Mouse (Mus musculus): ENCODE results near the gene Ssbp3. TPM values are rescaled to one million over a fixed set of nuclear protein-coding genes. Genes with fewer than 3 reads are reported as not detected.

Ssbp3 gene
- polyA plus RNA-seq, 1 experiment from 2014 or later: 31.5 TPM

DNA sequence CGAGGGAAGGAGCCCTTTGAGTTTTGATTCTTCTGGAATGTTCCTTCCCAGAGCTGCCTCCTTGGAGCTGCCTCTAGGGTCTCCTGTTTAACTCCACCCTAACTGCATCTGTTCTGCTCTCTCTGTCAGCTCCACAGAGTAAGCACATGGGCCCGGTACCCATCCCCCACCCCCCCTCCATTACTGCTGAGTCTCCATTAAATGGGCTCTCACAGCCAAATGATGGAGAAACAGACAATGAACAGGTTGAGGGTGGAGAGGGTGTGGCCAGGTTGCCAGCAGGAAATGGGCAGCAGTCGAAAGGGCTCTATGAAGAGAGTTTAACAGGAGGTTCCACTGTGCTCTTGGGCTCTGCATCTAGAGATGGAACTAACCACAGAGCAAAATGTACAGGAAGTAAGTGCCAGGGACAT lies 41.0 kb upstream of the Ssbp3 start:
- H3K4me2 ChIP-seq (ENCODE audit: low read depth, low read length): no peak overlapping the region
- H3K9ac ChIP-seq (ENCODE audit: low read depth, low read length): no peak overlapping the region
- ATAC-seq (ENCODE audit: low read depth): no peak
- H3K4me1 ChIP-seq (ENCODE audit: control insufficient read depth, low read depth, low read length): peaks cover 20% of the 10 kb centered on the region
- H3K9me3 ChIP-seq (replicated peaks; ENCODE audit: control insufficient read depth, low read length): no peaks in the 10 kb centered on the region
- H3K4me3 ChIP-seq (ENCODE audit: low read depth, low read length): no peak overlapping the region
- no peaks in the 10 kb centered on the region for H3K36me3 ChIP-seq (ENCODE audit: control insufficient read depth, insufficient read depth)
- H3K27ac ChIP-seq (ENCODE audit: low read length): no peak overlapping the region
- no peaks in the 10 kb centered on the region for H3K27me3 ChIP-seq (ENCODE audit: control insufficient read depth, insufficient read depth, low read depth, low read length)
- 25% methylated on average over 3 of the region's 3 CpGs for WGBS (ENCODE audit: insufficient replicate concordance)

DNA sequence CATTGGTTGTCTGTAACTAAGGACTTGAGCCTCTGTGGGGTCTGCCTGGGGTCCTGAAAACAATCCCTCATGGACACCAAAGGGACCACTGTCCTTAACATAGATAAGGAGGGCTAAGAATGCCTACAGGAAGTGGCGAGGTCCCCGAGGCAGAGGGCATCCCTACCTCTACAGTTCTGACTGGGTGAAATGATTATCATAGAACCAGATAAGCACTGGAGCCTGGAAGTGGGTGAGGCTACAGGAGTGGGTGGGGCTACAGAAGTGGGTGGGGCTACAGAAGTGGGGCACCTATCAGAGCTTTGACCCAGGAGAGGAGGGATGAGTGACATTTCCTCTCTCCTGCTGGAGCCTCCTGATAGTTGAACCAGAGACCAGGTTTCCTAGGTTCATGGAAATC lies 39.9 kb upstream of the Ssbp3 start:
- Histone ChIP-seq H3K36me3 (ENCODE audit: control insufficient read depth, insufficient read depth) (no peaks in the 10 kb centered on the region), H3K4me2 (ENCODE audit: low read depth, low read length) (no peak overlapping the region), H3K27me3 (ENCODE audit: control insufficient read depth, insufficient read depth, low read depth, low read length) (no peaks in the 10 kb centered on the region), H3K9ac (ENCODE audit: low read depth, low read length) (no peak overlapping the region), H3K27ac (ENCODE audit: low read length) (no peak overlapping the region), H3K4me3 (ENCODE audit: low read depth, low read length) (no peak overlapping the region), H3K9me3 (replicated peaks; ENCODE audit: control insufficient read depth, low read length) (no peaks in the 10 kb centered on the region), H3K4me1 (ENCODE audit: control insufficient read depth, low read depth, low read length) (peaks cover 19% of the 10 kb centered on the region)
- 2% methylated on average over 2 of the region's 2 CpGs for WGBS (ENCODE audit: insufficient replicate concordance)
- ATAC-seq (ENCODE audit: low read depth): peak; percentile 95

- Histone ChIP-seq H3K36me3 (ENCODE audit: control insufficient read depth, insufficient read depth) (no peaks in the 10 kb centered on the region), H3K27me3 (ENCODE audit: control insufficient read depth, insufficient read depth, low read depth, low read length) (no peaks in the 10 kb centered on the region), H3K27ac (ENCODE audit: low read length) (no peak overlapping the region), H3K9ac (ENCODE audit: low read depth, low read length) (no peak overlapping the region), H3K9me3 (replicated peaks; ENCODE audit: control insufficient read depth, low read length) (no peaks in the 10 kb centered on the region), H3K4me3 (ENCODE audit: low read depth, low read length) (no peak overlapping the region), H3K4me2 (ENCODE audit: low read depth, low read length) (no peak overlapping the region), H3K4me1 (ENCODE audit: control insufficient read depth, low read depth, low read length) (peaks cover 8% of the 10 kb centered on the region)
- no peak for ATAC-seq (ENCODE audit: low read depth)
- WGBS (ENCODE audit: insufficient replicate concordance): 69% methylated on average over 7 of the region's 7 CpGs
Observed at GRCm38 (mm10) chr4:106874501-106874900, 36.0 kb upstream of the Ssbp3 start.

- no peaks in the 10 kb centered on the region for H3K4me1 ChIP-seq (ENCODE audit: control insufficient read depth, low read depth, low read length)
- H3K9me3 ChIP-seq (replicated peaks; ENCODE audit: control insufficient read depth, low read length): no peaks in the 10 kb centered on the region
- H3K4me3 ChIP-seq (ENCODE audit: low read depth, low read length): no peak overlapping the region
- H3K27me3 ChIP-seq (ENCODE audit: control insufficient read depth, insufficient read depth, low read depth, low read length): no peaks in the 10 kb centered on the region
- H3K4me2 ChIP-seq (ENCODE audit: low read depth, low read length): no peak overlapping the region
- WGBS (ENCODE audit: insufficient replicate concordance): 36% methylated on average over 6 of the region's 6 CpGs
- ATAC-seq (ENCODE audit: low read depth): no peak
- H3K36me3 ChIP-seq (ENCODE audit: control insufficient read depth, insufficient read depth): no peaks in the 10 kb centered on the region
- no peak overlapping the region for H3K27ac ChIP-seq (ENCODE audit: low read length)
- no peak overlapping the region for H3K9ac ChIP-seq (ENCODE audit: low read depth, low read length)
Observed at GRCm38 (mm10) chr4:106881101-106881500, 29.4 kb upstream of the Ssbp3 start.

DNA sequence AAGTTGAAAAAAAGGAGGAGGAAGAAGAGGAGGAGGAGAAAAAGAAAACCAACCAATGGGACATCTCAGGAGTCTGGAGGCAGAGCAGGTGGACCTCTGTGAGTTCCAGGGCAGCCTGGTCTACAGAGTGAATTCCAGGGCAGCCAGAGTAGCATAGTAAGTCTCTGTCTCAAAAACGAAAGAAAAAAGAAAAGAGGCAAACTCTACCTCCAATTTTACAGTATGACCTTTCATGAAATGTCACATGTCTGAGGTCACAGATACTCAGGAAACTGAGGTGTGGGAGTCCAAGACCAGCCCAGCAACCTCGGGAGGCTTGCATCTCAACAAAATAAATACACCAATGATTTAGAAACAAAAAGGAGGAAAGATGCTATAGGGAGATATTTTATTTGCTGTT lies 27.4 kb upstream of the Ssbp3 start:
- no peaks in the 10 kb centered on the region for H3K4me1 ChIP-seq (ENCODE audit: control insufficient read depth, low read depth, low read length)
- H3K36me3 ChIP-seq (ENCODE audit: control insufficient read depth, insufficient read depth): no peaks in the 10 kb centered on the region
- H3K27ac ChIP-seq (ENCODE audit: low read length): no peak overlapping the region
- no peaks in the 10 kb centered on the region for H3K9me3 ChIP-seq (replicated peaks; ENCODE audit: control insufficient read depth, low read length)
- WGBS (ENCODE audit: insufficient replicate concordance): 59% methylated on average over 2 of the region's 2 CpGs
- no peak overlapping the region for H3K4me2 ChIP-seq (ENCODE audit: low read depth, low read length)
- no peak overlapping the region for H3K4me3 ChIP-seq (ENCODE audit: low read depth, low read length)
- no peaks in the 10 kb centered on the region for H3K27me3 ChIP-seq (ENCODE audit: control insufficient read depth, insufficient read depth, low read depth, low read length)
- no peak overlapping the region for H3K9ac ChIP-seq (ENCODE audit: low read depth, low read length)
- ATAC-seq (ENCODE audit: low read depth): no peak

GRCm38 (mm10) chr4:106886307-106887085 lies 24.0 kb upstream of the Ssbp3 start:
- Histone ChIP-seq H3K36me3 (ENCODE audit: control insufficient read depth, insufficient read depth) (no peaks in the 10 kb centered on the region), H3K4me3 (ENCODE audit: low read depth, low read length) (no peak overlapping the region), H3K27me3 (ENCODE audit: control insufficient read depth, insufficient read depth, low read depth, low read length) (no peaks in the 10 kb centered on the region), H3K27ac (ENCODE audit: low read length) (no peak overlapping the region), H3K4me1 (ENCODE audit: control insufficient read depth, low read depth, low read length) (no peaks in the 10 kb centered on the region), H3K9me3 (replicated peaks; ENCODE audit: control insufficient read depth, low read length) (no peaks in the 10 kb centered on the region), H3K9ac (ENCODE audit: low read depth, low read length) (no peak overlapping the region), H3K4me2 (ENCODE audit: low read depth, low read length) (no peak overlapping the region)
- WGBS (ENCODE audit: insufficient replicate concordance): 63% methylated on average over 10 of the region's 10 CpGs
- ATAC-seq (ENCODE audit: low read depth): no peak

DNA sequence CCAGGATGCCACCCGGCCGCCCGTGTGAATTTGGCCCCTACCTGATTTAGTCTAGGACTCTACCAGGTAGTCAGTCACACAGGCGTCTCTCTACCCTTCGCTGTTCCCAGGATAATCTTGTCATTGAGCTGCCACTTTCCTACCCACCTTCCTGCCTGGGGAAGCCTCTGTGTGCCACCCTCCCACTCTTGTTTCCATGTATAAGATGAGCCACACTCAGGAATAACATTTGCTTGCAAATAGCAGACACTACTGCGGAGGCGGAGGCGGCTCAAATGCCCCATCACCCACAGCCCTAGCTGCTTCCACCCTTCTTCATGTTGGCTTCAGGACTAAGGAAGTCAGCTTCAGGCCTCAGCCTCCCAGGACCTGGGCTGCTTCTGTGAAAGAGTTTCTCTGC lies 14.4 kb upstream of the Ssbp3 start:
- Histone ChIP-seq H3K9me3 (replicated peaks; ENCODE audit: control insufficient read depth, low read length) (no peaks in the 10 kb centered on the region), H3K36me3 (ENCODE audit: control insufficient read depth, insufficient read depth) (no peaks in the 10 kb centered on the region), H3K27me3 (ENCODE audit: control insufficient read depth, insufficient read depth, low read depth, low read length) (peaks cover 4% of the 10 kb centered on the region; the same call in 1 of the 2 replicates), H3K27ac (ENCODE audit: low read length) (no peak overlapping the region), H3K4me1 (ENCODE audit: control insufficient read depth, low read depth, low read length) (no peaks in the 10 kb centered on the region), H3K4me3 (ENCODE audit: low read depth, low read length) (no peak overlapping the region), H3K4me2 (ENCODE audit: low read depth, low read length) (no peak overlapping the region), H3K9ac (ENCODE audit: low read depth, low read length) (no peak overlapping the region)
- 66% methylated on average over 8 of the region's 8 CpGs for WGBS (ENCODE audit: insufficient replicate concordance)
- ATAC-seq (ENCODE audit: low read depth): no peak

- H3K27me3 ChIP-seq (ENCODE audit: control insufficient read depth, insufficient read depth, low read depth, low read length): peaks cover 4% of the 10 kb centered on the region; the same call in 1 of the 2 replicates
- H3K9me3 ChIP-seq (replicated peaks; ENCODE audit: control insufficient read depth, low read length): no peaks in the 10 kb centered on the region
- ATAC-seq (ENCODE audit: low read depth): no peak
- WGBS (ENCODE audit: insufficient replicate concordance): 41% methylated on average over 5 of the region's 5 CpGs
- H3K9ac ChIP-seq (ENCODE audit: low read depth, low read length): no peak overlapping the region
- H3K4me2 ChIP-seq (ENCODE audit: low read depth, low read length): no peak overlapping the region
- no peak overlapping the region for H3K4me3 ChIP-seq (ENCODE audit: low read depth, low read length)
- peaks cover 7% of the 10 kb centered on the region for H3K4me1 ChIP-seq (ENCODE audit: control insufficient read depth, low read depth, low read length)
- H3K27ac ChIP-seq (ENCODE audit: low read length): no peak overlapping the region
- H3K36me3 ChIP-seq (ENCODE audit: control insufficient read depth, insufficient read depth): no peaks in the 10 kb centered on the region
Observed at GRCm38 (mm10) chr4:106898923-106899322, 11.6 kb upstream of the Ssbp3 start.

GRCm38 (mm10) chr4:106899471-106899870 lies 11.0 kb upstream of the Ssbp3 start:
- no peak for ATAC-seq (ENCODE audit: low read depth)
- H3K27me3 ChIP-seq (ENCODE audit: control insufficient read depth, insufficient read depth, low read depth, low read length): peaks cover 4% of the 10 kb centered on the region; the same call in 1 of the 2 replicates
- WGBS (ENCODE audit: insufficient replicate concordance): 59% methylated on average over 3 of the region's 3 CpGs
- H3K4me2 ChIP-seq (ENCODE audit: low read depth, low read length): no peak overlapping the region
- H3K9me3 ChIP-seq (replicated peaks; ENCODE audit: control insufficient read depth, low read length): no peaks in the 10 kb centered on the region
- no peak overlapping the region for H3K4me3 ChIP-seq (ENCODE audit: low read depth, low read length)
- H3K9ac ChIP-seq (ENCODE audit: low read depth, low read length): no peak overlapping the region
- H3K4me1 ChIP-seq (ENCODE audit: control insufficient read depth, low read depth, low read length): peaks cover 7% of the 10 kb centered on the region
- H3K27ac ChIP-seq (ENCODE audit: low read length): no peak overlapping the region
- H3K36me3 ChIP-seq (ENCODE audit: control insufficient read depth, insufficient read depth): no peaks in the 10 kb centered on the region

Measured in liver, embryonic 16.5 days (tissue).